ENCODE assay signal across 25 mouse cellular contexts in the genomic region with DNA sequence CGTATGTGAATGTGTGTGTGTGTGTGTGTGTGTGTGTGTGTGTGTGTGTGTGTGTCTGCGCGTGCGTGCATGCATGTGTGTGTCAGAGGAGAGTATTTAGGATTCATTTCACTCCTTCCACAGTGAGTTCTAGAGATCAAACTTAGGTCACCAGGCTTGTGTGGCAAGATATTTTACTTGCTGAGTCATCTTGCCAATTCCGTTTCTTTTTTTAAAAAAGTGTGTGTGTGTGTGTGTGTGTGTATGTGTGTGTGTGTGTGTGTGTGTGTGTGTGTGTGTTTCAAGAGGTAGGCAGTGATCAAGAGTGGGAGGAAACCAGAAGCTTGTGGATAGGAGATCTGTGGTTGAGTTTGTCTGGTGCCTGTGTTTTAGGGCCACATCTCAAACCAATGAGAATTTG. TPM values are rescaled to one million over a fixed set of nuclear protein-coding genes. Genes with fewer than 3 reads are reported as not detected.
DNase-seq lines count a peak whose midpoint lies in the region; ATAC-seq lines count a peak whose summit lies in the region.
"Had no signal": no experiment of that assay in that cellular context is flagged by ENCODE, and none has a peak within 500 bp of the region (broad histone marks: within the 10 kb centered on the region; RNA-seq: fewer than 3 reads in every experiment).

No protein-coding gene starts in this region.

- H3K27me3 ChIP-seq in liver, embryonic 15.5 days, result 0 out of 2 replicates have a peak, but pooled peaks cover 4% of the 10 kb centered on the region
- H3K27me3 ChIP-seq in forebrain, embryonic 14.5 days (replicated peaks; ENCODE audit: control insufficient read depth, insufficient read depth, low read length), result no peaks in the 10 kb centered on the region
- H3K27me3 ChIP-seq: embryonic facial prominence, embryonic 15.5 days; lung, embryonic 15.5 days had no signal

- no peaks in the 10 kb centered on the region for H3K36me3 ChIP-seq in liver, embryonic 15.5 days (replicated peaks)
- no peaks in the 10 kb centered on the region for H3K36me3 ChIP-seq in forebrain, embryonic 14.5 days (ENCODE audit: control insufficient read depth, insufficient read depth, low read length)
- H3K36me3 ChIP-seq: embryonic facial prominence, embryonic 15.5 days; forebrain, embryonic 10.5 days; G1E; lung, embryonic 15.5 days; midbrain, embryonic 10.5 days had no signal

- ATAC-seq in common myeloid progenitor, adult 5-6 weeks (replicated peaks; ENCODE audit: low read depth, poor library complexity, severe bottlenecking), result peak; percentile 78
- no peak for ATAC-seq in liver, embryonic 15.5 days (ENCODE audit: insufficient read depth)
- no peak for ATAC-seq in forebrain, embryonic 14.5 days
- ATAC-seq: activated CD4-positive, CD25-positive, alpha-beta regulatory T cell, adult 4 months; forebrain, postnatal 0 days; hindbrain, postnatal 0 days; intestine, postnatal 0 days had no signal

- 0 out of 2 replicates have a peak overlapping the region, but pooled peaks have one; percentile 24 for H3K27ac ChIP-seq in liver, embryonic 15.5 days (replicated peaks)
- H3K27ac ChIP-seq in forebrain, embryonic 14.5 days (ENCODE audit: low read depth, low read length), result no peak overlapping the region
- H3K27ac ChIP-seq: embryonic facial prominence, embryonic 15.5 days; forebrain, embryonic 10.5 days; hindbrain, postnatal 0 days; lung, embryonic 15.5 days; midbrain, embryonic 10.5 days; stomach, postnatal 0 days had no signal

- H3K4me2 ChIP-seq in liver, embryonic 15.5 days, result no peak overlapping the region
- no peak overlapping the region for H3K4me2 ChIP-seq in forebrain, embryonic 14.5 days (ENCODE audit: low read length)
- H3K4me2 ChIP-seq: embryonic facial prominence, embryonic 15.5 days; heart, embryonic 11.5 days; lung, embryonic 15.5 days had no signal

- H3K4me1 ChIP-seq in liver, embryonic 15.5 days (replicated peaks), result peaks cover 16% of the 10 kb centered on the region
- H3K4me1 ChIP-seq in forebrain, embryonic 14.5 days (ENCODE audit: control insufficient read depth, insufficient read depth, low read length), result no peaks in the 10 kb centered on the region
- H3K4me1 ChIP-seq: embryonic facial prominence, embryonic 15.5 days; forebrain, embryonic 10.5 days; lung, embryonic 15.5 days; midbrain, embryonic 10.5 days had no signal

- whole genome bisulfite sequencing in liver, embryonic 15.5 days (ENCODE audit: insufficient replicate concordance), result 51% methylated on average over 5 of the region's 5 CpGs
- 86% methylated on average over 5 of the region's 5 CpGs for WGBS in forebrain, embryonic 14.5 days

- H3K9ac ChIP-seq in liver, embryonic 15.5 days, result no peak overlapping the region
- H3K9ac ChIP-seq in forebrain, embryonic 14.5 days (ENCODE audit: low read length), result no peak overlapping the region
- H3K9ac ChIP-seq: embryonic facial prominence, embryonic 15.5 days; forebrain, postnatal 0 days; lung, embryonic 15.5 days had no signal

- H3K9me3 ChIP-seq in liver, embryonic 15.5 days (replicated peaks), result no peaks in the 10 kb centered on the region
- H3K9me3 ChIP-seq in forebrain, embryonic 14.5 days (replicated peaks; ENCODE audit: control insufficient read depth, low read length), result no peaks in the 10 kb centered on the region
- H3K9me3 ChIP-seq: embryonic facial prominence, embryonic 15.5 days; forebrain, embryonic 10.5 days; G1E; lung, embryonic 15.5 days; midbrain, embryonic 10.5 days had no signal

- peak; percentile 55 for DNase-seq in 3T3-L1 (ENCODE audit: low read depth, low spot score)
- peak; percentile 6 for DNase-seq in CD4-positive helper T cell, adult 2 months (ENCODE audit: low read depth, low spot score)
- DNase-seq in frontal cortex, postnatal 14 days (ENCODE audit: low spot score in 2 of 2), result no peak
- no peak for DNase-seq in forebrain, embryonic 14.5 days (ENCODE audit: low spot score)
- no peak for DNase-seq in heart, adult 9 months (ENCODE audit: low spot score in 2 of 2)
- DNase-seq: adrenal gland, postnatal 10 days; cerebellum, adult 2 months; cerebellum, postnatal 36 days; forebrain, postnatal 0 days; kidney, postnatal 36 days; lung, postnatal 36 days; thymus, adult 2 months; thymus, postnatal 4 days had no signal

- H3K4me3 ChIP-seq in liver, embryonic 15.5 days (replicated peaks), result no peak overlapping the region
- H3K4me3 ChIP-seq in forebrain, embryonic 14.5 days (ENCODE audit: low read depth, low read length), result no peak overlapping the region
- H3K4me3 ChIP-seq: embryonic facial prominence, embryonic 15.5 days; forebrain, embryonic 10.5 days; lung, embryonic 15.5 days; midbrain, embryonic 10.5 days had no signal

RNA-seq across cellular contexts. Expression of a gene that starts 27.5 kb away (rescaled TPM):
- 0.39 and 0.46 TPM in 2 replicates for total RNA-seq in common myeloid progenitor, adult 5-6 weeks (2017)
- 0.62 and 0.83 TPM in 2 replicates for polyA plus RNA-seq in liver, embryonic 15.5 days (2015; fragmentation: Nextera tagmentation; extraction: Ambion mirVana)
- polyA plus RNA-seq in forebrain, embryonic 14.5 days (2014; fragmentation: Nextera tagmentation; extraction: Ambion mirVana), result 0.20 and 0.23 TPM in 2 replicates

Comparison
In these comparisons a context has a peak if more than half of its experiments do, and no peak if none do; other contexts are left out.
1. DNase-seq: peak in 3T3-L1 (single experiment) and CD4-positive helper T cell, adult 2 months (single experiment); none in frontal cortex, postnatal 14 days (0 of 2), forebrain, embryonic 14.5 days (single experiment) and heart, adult 9 months (0 of 2).